Mouse (Mus musculus): Measurements from ENCODE around the gene Yars2. TPM values are rescaled to one million over a fixed set of nuclear protein-coding genes. Genes with fewer than 3 reads are reported as not detected.

The Yars2 gene
- 52.2 and 68.1 TPM in 2 replicates for polyA plus RNA-seq (2012)

- no peak for TF ChIP-seq GATA1 (IDR thresholded peaks at IDR 0.05; ENCODE audit: low read length)
Observed at GRCm38 (mm10) chr16:16302369-16303137, at the start of gene Yars2. Gene Yars2 (plus strand): TSS chr16:16302965.

- TF ChIP-seq GATA1 (IDR thresholded peaks at IDR 0.05; ENCODE audit: low read length): no peak
Observed at GRCm38 (mm10) chr16:16253326-16254074, 49.3 kb upstream of the Yars2 start.

DNA sequence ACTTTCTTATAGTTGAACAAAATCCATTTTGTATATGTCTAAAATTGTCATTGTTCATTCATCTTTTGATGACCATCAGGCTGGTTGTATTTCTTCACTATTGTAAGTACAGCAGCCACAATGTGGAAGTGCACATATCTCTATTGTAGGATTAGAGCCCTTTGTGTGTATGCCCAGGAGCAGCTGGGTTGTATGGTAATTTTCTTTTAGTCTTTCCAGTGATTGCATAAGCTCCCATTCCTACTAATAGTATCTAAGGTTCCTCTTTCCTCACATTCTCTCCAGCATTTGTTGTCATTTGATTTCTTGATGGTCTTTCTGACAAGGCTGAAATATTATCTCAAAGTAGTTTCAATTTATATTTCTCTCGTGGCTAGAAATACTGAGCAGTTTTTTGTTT lies 47.5 kb upstream of the Yars2 start:
- TF ChIP-seq GATA1 (IDR thresholded peaks at IDR 0.05; ENCODE audit: low read length): no peak

- TF ChIP-seq GATA1 (IDR thresholded peaks at IDR 0.05; ENCODE audit: low read length): no peak
Observed at GRCm38 (mm10) chr16:16255874-16256273, 46.9 kb upstream of the Yars2 start.

GRCm38 (mm10) chr16:16256672-16257071 lies 46.1 kb upstream of the Yars2 start:
- no peak for TF ChIP-seq GATA1 (IDR thresholded peaks at IDR 0.05; ENCODE audit: low read length)

DNA sequence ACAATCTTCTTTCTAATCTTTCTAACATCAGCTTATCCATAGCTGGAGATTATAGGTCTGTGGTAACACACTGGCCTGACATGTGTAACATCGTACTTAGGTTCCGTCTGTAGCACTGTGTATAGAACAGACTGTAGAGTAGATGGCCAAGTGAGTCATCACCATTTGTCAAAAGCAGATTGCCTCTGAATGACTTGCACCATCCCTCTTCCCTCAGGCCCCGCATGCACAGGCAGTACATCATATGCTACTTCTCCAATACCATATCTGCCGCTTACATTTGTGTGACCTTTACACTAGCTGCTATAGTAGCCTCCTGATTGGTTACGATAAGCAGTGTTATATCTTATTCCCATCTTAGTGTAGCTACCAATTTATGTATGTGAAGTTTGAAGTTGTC lies 41.9 kb upstream of the Yars2 start:
- TF ChIP-seq GATA1 (IDR thresholded peaks at IDR 0.05; ENCODE audit: low read length): no peak

DNA sequence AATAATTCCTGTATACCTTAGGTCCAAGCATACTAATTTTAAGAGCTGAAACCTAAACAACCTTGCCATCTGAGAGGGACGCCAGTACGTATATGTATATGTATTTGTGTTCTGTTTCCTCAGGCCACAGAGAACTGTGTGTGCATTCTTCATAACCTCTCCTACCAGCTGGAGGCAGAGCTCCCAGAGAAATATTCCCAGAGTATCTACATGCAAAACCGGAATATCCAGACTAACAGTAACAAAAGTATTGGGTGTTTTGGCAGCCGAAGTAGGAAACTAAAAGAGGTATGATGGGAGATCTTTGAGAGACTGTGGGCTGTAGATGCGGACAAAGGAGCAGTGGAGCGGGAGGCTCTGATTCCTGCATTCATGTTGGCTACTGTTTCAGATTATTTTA lies 41.3 kb upstream of the Yars2 start:
- no peak for TF ChIP-seq GATA1 (IDR thresholded peaks at IDR 0.05; ENCODE audit: low read length)

DNA sequence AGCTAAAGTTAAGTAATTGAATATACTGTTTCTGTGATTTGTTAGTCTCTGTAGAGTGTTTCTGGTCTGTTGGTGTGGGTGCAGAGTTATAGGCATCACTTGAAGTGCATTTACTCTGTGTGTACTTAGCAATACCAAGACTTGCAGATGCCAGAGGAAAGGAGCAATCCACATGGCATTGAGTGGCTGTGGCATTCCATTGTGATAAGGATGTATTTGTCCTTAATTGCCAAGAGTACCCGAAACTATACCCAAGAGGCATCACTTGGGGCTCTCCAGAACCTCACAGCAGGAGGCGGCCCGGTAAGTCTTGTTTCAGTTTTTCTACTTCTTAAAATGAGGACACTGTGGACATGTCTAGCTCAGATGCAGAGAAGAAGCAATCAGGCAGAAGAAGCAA lies 40.3 kb upstream of the Yars2 start:
- no peak for TF ChIP-seq GATA1 (IDR thresholded peaks at IDR 0.05; ENCODE audit: low read length)

DNA sequence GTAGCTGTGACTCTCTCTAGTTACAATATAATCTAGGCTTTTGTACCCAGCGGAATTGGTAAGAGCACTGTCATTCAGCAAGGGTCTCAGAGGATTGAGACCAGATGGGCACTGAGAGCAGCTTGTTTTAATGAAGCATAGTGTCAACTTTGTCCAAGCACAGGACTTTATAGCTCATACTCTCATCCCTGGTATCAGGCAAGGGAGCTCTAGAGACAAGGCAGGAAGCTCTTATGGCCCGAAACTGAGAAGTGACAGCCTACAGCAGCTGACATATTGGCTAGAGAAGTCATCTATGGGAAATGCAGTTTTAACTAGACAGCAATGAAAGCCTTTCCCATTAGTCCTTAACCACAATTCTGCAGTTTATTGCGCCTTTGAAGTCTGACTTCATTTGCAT lies 29.8 kb upstream of the Yars2 start:
- TF ChIP-seq GATA1 (IDR thresholded peaks at IDR 0.05; ENCODE audit: low read length): no peak

- TF ChIP-seq GATA1 (IDR thresholded peaks at IDR 0.05; ENCODE audit: low read length): no peak
Observed at GRCm38 (mm10) chr16:16273752-16274151, 29.0 kb upstream of the Yars2 start.

GRCm38 (mm10) chr16:16303138-16303827 lies 518 bp downstream of the Yars2 start:
- no peak for TF ChIP-seq GATA1 (IDR thresholded peaks at IDR 0.05; ENCODE audit: low read length)

GRCm38 (mm10) chr16:16303888-16304287 lies 1.1 kb downstream of the Yars2 start:
- TF ChIP-seq GATA1 (IDR thresholded peaks at IDR 0.05; ENCODE audit: low read length): no peak

GRCm38 (mm10) chr16:16311319-16311718 lies 8.6 kb downstream of the Yars2 start:
- TF ChIP-seq GATA1 (IDR thresholded peaks at IDR 0.05; ENCODE audit: low read length): no peak

- TF ChIP-seq GATA1 (IDR thresholded peaks at IDR 0.05; ENCODE audit: low read length): no peak
Observed at GRCm38 (mm10) chr16:16325775-16326336, 23.1 kb downstream of the Yars2 start.

DNA sequence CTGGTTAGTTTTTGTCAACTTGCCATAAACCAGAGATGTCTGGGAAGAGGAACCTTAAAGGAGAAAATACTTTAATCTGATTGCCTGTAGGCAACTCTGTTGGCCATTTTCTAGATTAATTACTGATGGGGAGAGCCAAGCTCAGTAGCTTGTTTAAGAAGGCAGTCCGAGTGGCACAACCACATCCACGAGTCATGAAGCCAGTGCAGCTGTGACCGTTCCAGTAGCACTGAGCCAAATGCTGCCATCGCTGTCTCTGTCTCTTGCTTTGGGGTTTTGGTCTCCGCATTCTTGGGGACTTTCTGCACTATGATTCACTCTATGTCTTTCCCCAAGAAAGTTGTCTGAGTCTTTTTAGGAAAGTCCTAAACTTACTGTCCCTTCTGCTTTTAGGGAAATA lies 43.7 kb downstream of the Yars2 start:
- no peak for TF ChIP-seq GATA1 (IDR thresholded peaks at IDR 0.05; ENCODE audit: low read length)

DNA sequence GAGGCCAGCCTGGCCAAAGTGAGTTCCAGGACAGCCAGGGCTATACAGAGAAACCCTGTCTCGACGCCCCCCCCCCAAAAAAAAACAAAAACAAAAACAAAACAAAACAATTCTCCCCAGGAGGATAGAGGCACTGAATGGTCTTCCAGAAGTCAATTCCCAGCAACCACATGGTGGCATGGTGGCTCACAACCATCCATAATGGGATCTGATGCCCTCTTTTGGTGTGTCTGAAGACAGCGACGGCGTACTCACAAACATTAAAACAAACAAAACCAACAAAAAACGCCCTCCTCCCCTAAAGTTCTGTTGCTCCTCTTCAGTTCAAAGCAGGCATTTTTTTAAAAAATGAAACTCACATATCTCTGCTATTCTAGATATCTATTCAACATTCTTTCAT lies 55.1 kb downstream of the Yars2 start:
- no peak for TF ChIP-seq GATA1 (IDR thresholded peaks at IDR 0.05; ENCODE audit: low read length)

Measured in G1E-ER4 (cell line).